Mouse (Mus musculus) CD4-positive, CD25-positive, alpha-beta regulatory T cell, adult 9 weeks (primary cell): Measurements from ENCODE around the gene Hccs. TPM values are rescaled to one million over a fixed set of nuclear protein-coding genes. Genes with fewer than 3 reads are reported as not detected.

ENCODE experiments used
- polyA plus RNA-seq: library from polyadenylated mRNA; unstranded; fragments of 100-300 nt; shearing (Covaris generic); gene quantifications from one replicate; pipeline ENCODE4 v1.2.1, GENCODE M21; 2017

Gene Hccs
- 5.7 TPM for polyA plus RNA-seq

DNA sequence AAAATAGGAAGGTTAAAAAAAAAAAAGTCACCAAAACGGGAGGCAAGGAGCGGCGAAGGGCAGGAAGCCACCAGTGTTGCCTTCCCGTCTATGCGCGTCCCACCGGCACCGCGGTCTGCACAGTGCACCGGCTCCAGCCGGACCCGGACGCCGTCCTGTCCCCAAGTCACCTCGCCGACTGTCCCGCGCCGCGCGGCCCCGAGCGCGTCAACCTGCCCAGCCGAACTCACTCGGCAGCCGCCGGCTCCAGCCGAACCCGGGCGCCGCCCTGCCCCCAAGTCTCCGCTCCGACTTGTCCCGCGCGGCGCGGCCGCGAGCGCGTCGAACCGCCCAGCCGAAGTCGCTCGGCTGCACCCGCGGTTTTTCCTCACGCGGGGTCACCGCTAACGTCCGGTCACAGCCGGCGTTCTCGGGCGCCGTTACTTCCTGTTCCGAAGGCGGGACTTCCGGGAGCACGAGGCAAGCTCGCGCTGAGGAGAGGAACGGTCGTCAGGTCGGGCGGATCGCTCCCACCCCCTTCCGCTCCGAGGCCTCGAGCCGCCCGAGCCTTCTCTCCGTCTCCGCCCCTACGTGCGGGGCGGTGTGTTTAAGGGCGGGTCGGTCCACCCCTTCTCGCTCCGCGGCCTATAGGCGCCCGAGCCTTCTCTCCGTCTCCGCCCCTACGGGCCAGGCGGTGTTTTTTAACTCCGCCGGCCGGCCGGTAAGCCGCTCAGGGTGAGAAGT lies at the start of gene Hccs:
TSS of gene Hccs (minus strand) at position 428 of the 723 bp plus-strand sequence.

Other genes with a start within 250 kb of the Hccs start
- gene Amelx, start 133.2 kb downstream of the Hccs start, polyA plus RNA-seq, result not detected